In the genomic region with DNA sequence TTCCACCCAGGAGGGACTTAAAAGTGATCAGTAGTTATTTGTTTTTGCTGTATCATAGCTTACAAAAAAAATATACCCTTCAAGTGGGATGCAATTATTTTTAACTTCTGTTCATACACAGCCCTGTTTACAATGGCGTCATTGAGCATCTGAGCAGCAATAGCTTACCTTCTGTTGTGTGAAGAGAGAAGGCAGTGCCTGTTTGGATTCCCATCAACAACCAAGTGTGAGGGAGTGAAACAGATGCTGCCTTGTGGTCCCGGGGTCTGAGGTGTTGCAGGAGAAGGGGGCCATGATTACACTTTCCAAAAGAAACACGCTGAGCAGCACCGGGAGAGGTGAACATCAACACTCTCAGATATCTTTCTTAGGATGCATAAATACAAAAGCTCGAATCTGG, we compare ENCODE assay signal across 17 mouse cellular contexts.
DNase-seq lines count a peak whose midpoint lies in the region; ATAC-seq and TF ChIP-seq lines count a peak whose summit lies in the region.
"Had no signal": no experiment of that assay in that cellular context is flagged by ENCODE, and none has a peak within 500 bp of the region (broad histone marks: within the 10 kb centered on the region; RNA-seq: fewer than 3 reads in every experiment).

No protein-coding gene starts in this region.

- no peak overlapping the region for H3K9ac ChIP-seq in forebrain, embryonic 16.5 days (replicated peaks; ENCODE audit: low read depth, low read length)
- H3K9ac ChIP-seq: embryonic facial prominence, embryonic 13.5 days; heart, embryonic 12.5 days; hindbrain, embryonic 15.5 days had no signal

- H3K4me1 ChIP-seq in forebrain, embryonic 16.5 days (replicated peaks; ENCODE audit: control insufficient read depth, insufficient read depth, low read length): no peaks in the 10 kb centered on the region
- H3K4me1 ChIP-seq: embryonic facial prominence, embryonic 13.5 days; heart, embryonic 12.5 days; hindbrain, embryonic 10.5 days; hindbrain, embryonic 15.5 days had no signal

- H3K36me3 ChIP-seq in forebrain, embryonic 16.5 days (ENCODE audit: control insufficient read depth, insufficient read depth): no peaks in the 10 kb centered on the region
- H3K36me3 ChIP-seq: embryonic facial prominence, embryonic 13.5 days; heart, embryonic 12.5 days; hindbrain, embryonic 10.5 days; hindbrain, embryonic 15.5 days had no signal

- peak; percentile 80 for ATAC-seq in forebrain, embryonic 16.5 days

- no peak overlapping the region for H3K4me2 ChIP-seq in forebrain, embryonic 16.5 days (ENCODE audit: low read length)
- H3K4me2 ChIP-seq: embryonic facial prominence, embryonic 13.5 days; heart, embryonic 12.5 days; hindbrain, embryonic 15.5 days had no signal

- H3K9me3 ChIP-seq in forebrain, embryonic 16.5 days (ENCODE audit: control insufficient read depth, low read length): no peaks in the 10 kb centered on the region
- H3K9me3 ChIP-seq: embryonic facial prominence, embryonic 13.5 days; heart, embryonic 12.5 days; hindbrain, embryonic 10.5 days; hindbrain, embryonic 15.5 days had no signal

- no peak overlapping the region for H3K27ac ChIP-seq in forebrain, embryonic 16.5 days (ENCODE audit: low read length)
- H3K27ac ChIP-seq in layer of hippocampus, adult 2 months: 0 out of 2 replicates have a peak overlapping the region, but pooled peaks have one; percentile 15
- H3K27ac ChIP-seq: embryonic facial prominence, embryonic 13.5 days; hindbrain, embryonic 10.5 days; hindbrain, embryonic 15.5 days had no signal

- WGBS in forebrain, embryonic 16.5 days: 62% methylated on average over 5 of the region's 5 CpGs

- no peak for TF ChIP-seq CTCF in layer of hippocampus, adult 2 months (conservative IDR thresholded peaks at IDR 0.05)

- H3K27me3 ChIP-seq in forebrain, embryonic 16.5 days (replicated peaks; ENCODE audit: control insufficient read depth, insufficient read depth, low read length): no peaks in the 10 kb centered on the region
- H3K27me3 ChIP-seq: embryonic facial prominence, embryonic 13.5 days; heart, embryonic 12.5 days; hindbrain, embryonic 15.5 days had no signal

- H3K4me3 ChIP-seq in forebrain, embryonic 16.5 days (replicated peaks; ENCODE audit: low read length): no peak overlapping the region
- no peak overlapping the region for H3K4me3 ChIP-seq in layer of hippocampus, adult 2 months
- H3K4me3 ChIP-seq: embryonic facial prominence, embryonic 13.5 days; heart, embryonic 12.5 days; hindbrain, embryonic 10.5 days; hindbrain, embryonic 15.5 days had no signal

- DNase-seq in layer of hippocampus, adult 11-12 months (ENCODE audit: low spot score): peak; percentile 28
- DNase-seq in layer of hippocampus, postnatal 10 days (ENCODE audit: low spot score in 2 of 2): no peak
- DNase-seq in layer of hippocampus, adult 2 months (ENCODE audit: low spot score in 2 of 2): peak; percentile 25 to 28
- peak; percentile 9 to 12 for DNase-seq in layer of hippocampus, postnatal 36 days
- DNase-seq in adrenal gland, postnatal 36 days: no peak
- DNase-seq in frontal cortex, postnatal 10 days (ENCODE audit: low spot score in 2 of 2): no peak
- DNase-seq in spleen, postnatal 14 days (ENCODE audit: low spot score in 2 of 2): no peak
- DNase-seq: adrenal gland, adult 2 months; cerebellum, adult 18-20 months; cerebellum, adult 9-11 months; cerebellum, postnatal 36 days; gastrocnemius, postnatal 14 days had no signal

Comparison
In these comparisons a context has a peak if more than half of its experiments do, and no peak if none do; other contexts are left out.
1. DNase-seq: peak in layer of hippocampus, adult 11-12 months (single experiment), layer of hippocampus, adult 2 months (2 of 2) and layer of hippocampus, postnatal 36 days (2 of 2); none in layer of hippocampus, postnatal 10 days (0 of 2), adrenal gland, postnatal 36 days (0 of 2), frontal cortex, postnatal 10 days (0 of 2) and spleen, postnatal 14 days (0 of 2).